Mouse (Mus musculus) myocyte (in vitro differentiated cells): ENCODE measurements around the gene Armh1.

ENCODE experiments used
- MAX ChIP-seq: IDR thresholded peaks from one replicate; pipeline ENCODE4 v1.6.1; 2011; ENCODE audit warnings: low read depth, mild to moderate bottlenecking, control low read depth
- MYOD1 ChIP-seq, 3 experiments: IDR thresholded peaks; one replicate each; pipeline ENCODE4 v1.6.1; 2011; ENCODE audit warnings: control low read depth in 2 of 3, low read depth in 2 of 3, mild to moderate bottlenecking in 2 of 3, moderate library complexity in 1 of 3; ENCODE audit not compliant: insufficient read length in 2 of 3, control insufficient read depth in 1 of 3
- MYOG ChIP-seq, 3 experiments: IDR thresholded peaks; one replicate each; pipeline ENCODE4 v1.6.1; 2011; ENCODE audit warnings: control low read depth in 2 of 3, low read depth in 2 of 3, mild to moderate bottlenecking in 2 of 3; ENCODE audit not compliant: insufficient read length in 2 of 3, control insufficient read depth in 1 of 3, insufficient read depth in 1 of 3
- POLR2A ChIP-seq: IDR thresholded peaks from one replicate; pipeline ENCODE4 v1.6.1; 2011; ENCODE audit warnings: low read depth, mild to moderate bottlenecking, control low read depth, moderate library complexity; ENCODE audit not compliant: insufficient read length
- POLR2AphosphoS2 ChIP-seq: IDR thresholded peaks from one replicate; pipeline ENCODE4 v1.6.1; 2011; ENCODE audit warnings: low read depth, control low read depth; ENCODE audit not compliant: insufficient read length
- REST ChIP-seq: IDR thresholded peaks from one replicate; pipeline ENCODE4 v1.6.1; 2011; ENCODE audit warnings: mild to moderate bottlenecking, control low read depth, moderate library complexity; ENCODE audit not compliant: insufficient read depth, insufficient read length
- SRF ChIP-seq: IDR thresholded peaks from one replicate; pipeline ENCODE4 v1.6.1; 2011; ENCODE audit warnings: low read depth; ENCODE audit not compliant: control insufficient read depth, insufficient read length
- TCF12 ChIP-seq: IDR thresholded peaks from one replicate; pipeline ENCODE4 v1.6.1; 2011; ENCODE audit warnings: mild to moderate bottlenecking, control low read depth; ENCODE audit not compliant: poor library complexity, insufficient read depth, severe bottlenecking

DNA sequence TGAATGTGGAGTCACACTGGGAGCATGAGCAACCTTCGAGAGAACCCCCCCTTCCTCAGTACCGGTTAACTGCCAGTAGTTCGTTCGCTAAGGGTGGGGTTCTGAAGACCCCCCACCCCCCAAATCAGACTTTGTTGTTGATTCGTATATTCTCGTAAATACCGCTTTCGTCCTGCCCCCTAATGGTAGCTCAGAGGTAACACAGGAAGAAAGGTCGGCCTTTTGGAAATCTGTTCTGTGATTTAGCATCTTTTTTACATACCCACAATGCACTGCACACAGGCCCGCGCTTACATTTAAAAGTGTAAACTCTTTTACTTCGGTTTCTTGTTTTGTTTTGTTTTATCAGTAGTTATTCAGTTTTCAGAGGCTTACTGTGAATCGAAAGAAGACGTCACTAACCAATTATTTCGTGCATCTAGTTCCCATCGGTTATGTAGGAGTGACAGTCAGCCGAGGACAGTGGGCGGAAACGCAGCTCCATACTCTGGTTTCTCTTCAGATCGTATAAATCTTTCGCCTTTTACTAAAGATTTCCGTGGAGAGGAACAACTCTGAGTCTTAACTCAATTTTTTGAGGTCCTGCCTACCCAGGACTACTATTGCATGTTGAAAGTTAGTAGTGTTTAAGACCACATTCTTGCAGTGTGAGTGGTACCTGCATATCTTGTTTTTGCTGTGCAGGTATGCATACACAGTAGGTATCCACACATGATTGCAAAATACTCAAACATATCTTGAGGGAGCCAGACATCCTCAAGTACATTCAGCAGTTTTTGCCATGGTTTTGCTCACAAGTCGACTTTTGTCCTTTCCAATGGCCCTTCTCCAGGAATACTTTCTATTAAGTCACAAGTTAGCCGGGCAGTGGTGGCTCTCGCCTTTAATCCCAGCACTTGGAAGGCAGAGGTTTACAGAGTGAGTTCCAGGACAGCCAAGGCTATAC is 49.6 kb downstream of the Armh1 start:
- TF ChIP-seq MYOG (IDR thresholded peaks at IDR 0.05; ENCODE audit: control insufficient read depth in 1 of 3, insufficient read depth in 1 of 3, insufficient read length in 2 of 3, low read depth in 2 of 3) (no peak), SRF (no peak), POLR2A (peak; percentile 75), REST (no peak), MAX (no peak), MYOD1 (IDR thresholded peaks at IDR 0.05; ENCODE audit: control insufficient read depth in 1 of 3, insufficient read length in 2 of 3, low read depth in 2 of 3) (no peak), TCF12 (no peak), POLR2AphosphoS2 (peak; percentile 63)
